Mouse (Mus musculus) right cerebral cortex, postnatal 4 days (tissue): ENCODE measurements around the gene Tnni3k.
"Not testable (repeated sequence)": the region's sequence is repeated elsewhere in the genome, so short reads cannot be mapped to it uniquely, and the experiment has no call there.

ENCODE experiments used
- DNase-seq: peaks from one replicate; pipeline ENCODE4 v3.0.0-alpha.2; 2022

Tnni3k gene

DNA sequence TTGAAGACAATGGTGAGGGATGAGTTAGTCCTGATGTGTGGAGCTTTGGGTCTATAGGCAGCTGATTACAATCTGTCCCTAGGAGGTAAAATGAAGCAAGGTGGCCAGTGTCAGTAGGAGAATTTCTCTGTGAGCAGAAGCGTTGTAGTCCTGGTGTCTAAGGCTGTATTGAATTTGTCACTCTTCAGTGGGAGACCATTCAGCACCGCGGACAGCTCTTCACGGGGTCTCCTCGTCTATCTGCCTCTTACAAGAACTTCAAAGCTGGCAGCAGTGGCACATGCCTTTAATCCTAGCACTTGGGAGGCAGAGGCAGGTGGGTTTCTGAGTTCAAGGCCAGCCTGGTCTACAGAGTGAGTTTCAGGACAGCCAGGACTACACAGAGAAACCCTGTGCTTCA lies 235.5 kb downstream of the Tnni3k start:
- not testable (repeated sequence) for DNase-seq

GRCm38 (mm10) chr3:154817732-154818131 lies 237.5 kb downstream of the Tnni3k start:
- DNase-seq, result peak; percentile 86

GRCm38 (mm10) chr3:154816801-154817625 lies 238.2 kb downstream of the Tnni3k start:
- DNase-seq, result peak; percentile 48

DNA sequence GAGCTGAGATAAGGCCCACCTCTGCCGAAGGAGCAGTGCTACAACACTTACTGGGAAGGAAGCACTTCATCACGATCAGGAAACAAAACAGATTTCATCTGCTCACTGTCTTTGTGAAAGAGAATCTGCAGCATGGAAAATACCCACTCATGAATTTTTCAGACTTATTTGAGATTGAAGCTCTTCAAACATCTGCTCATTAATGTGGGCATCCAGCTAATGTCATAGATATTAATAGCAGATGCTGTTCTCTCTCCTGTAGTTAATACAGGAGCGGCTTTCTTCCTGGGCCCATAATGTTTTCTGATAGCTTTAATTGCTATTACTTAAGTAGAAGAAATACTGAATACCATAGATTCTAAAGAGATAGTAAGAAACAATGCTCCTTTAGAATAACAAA lies 239.0 kb downstream of the Tnni3k start:
- no peak for DNase-seq

GRCm38 (mm10) chr3:154815606-154816005 lies 239.6 kb downstream of the Tnni3k start:
- no peak for DNase-seq

- no peak for DNase-seq
Observed at GRCm38 (mm10) chr3:154812893-154813292, 242.3 kb downstream of the Tnni3k start.

DNA sequence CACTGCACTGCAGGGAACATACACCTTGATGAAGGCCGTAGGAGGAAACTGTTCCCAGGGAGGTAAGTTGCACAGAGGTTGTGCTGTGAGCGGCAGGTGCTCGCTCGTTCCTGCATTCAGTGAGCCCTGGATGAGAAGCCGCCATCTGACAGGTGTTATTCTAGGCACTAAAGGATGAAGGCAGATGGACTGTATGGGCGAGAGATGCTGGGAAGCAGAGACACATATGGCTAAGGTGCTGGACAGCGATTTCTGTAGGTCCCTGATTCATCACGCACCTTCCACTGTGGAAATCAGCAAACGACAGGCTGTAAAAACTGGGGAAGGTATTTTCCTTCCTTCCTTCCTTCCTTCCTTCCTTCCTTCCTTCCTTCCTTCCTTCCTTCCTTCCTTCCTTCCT lies 243.4 kb downstream of the Tnni3k start:
- no peak for DNase-seq

DNA sequence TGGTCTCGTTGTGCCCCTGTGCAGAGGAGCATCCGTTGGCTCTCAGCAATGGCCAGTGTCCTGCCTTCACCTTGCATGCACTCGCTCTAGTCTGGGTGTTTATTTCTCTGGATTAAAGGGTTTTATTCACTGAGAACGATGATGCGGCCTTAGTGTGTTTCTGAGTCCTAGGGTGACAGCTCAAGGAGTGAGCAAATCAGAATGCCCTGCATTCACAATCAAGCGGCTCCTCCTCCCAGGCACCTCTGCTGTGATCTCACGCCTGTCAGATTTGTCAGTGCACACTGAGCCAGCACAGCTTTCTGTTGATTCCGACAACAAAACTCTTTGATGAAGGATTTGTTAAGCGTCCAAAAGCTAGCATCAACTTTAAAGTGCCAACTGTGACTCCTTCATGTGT lies 243.9 kb downstream of the Tnni3k start:
- no peak for DNase-seq

- DNase-seq, result no peak
Observed at GRCm38 (mm10) chr3:154810273-154810870, 244.8 kb downstream of the Tnni3k start.

DNA sequence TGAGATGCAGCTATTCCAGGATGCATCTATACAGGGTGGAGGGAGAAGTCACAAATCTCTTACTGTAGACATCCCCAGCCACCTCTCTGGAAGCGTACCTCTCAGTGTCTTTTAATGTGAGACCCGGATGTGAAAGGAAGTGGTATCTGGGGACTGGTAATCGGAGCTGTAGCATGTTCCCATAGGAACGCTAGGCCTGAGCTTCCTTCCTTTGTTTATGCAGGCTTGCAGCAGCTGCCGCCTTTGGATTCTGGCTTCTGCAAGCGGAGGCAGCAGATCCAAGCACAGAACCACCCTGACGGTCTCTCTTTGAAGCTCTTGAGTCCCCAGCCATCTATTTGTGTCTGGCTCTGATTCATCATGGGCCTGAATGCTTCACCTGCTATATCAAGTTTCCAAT lies 248.6 kb downstream of the Tnni3k start:
- DNase-seq, result peak; percentile 40

DNA sequence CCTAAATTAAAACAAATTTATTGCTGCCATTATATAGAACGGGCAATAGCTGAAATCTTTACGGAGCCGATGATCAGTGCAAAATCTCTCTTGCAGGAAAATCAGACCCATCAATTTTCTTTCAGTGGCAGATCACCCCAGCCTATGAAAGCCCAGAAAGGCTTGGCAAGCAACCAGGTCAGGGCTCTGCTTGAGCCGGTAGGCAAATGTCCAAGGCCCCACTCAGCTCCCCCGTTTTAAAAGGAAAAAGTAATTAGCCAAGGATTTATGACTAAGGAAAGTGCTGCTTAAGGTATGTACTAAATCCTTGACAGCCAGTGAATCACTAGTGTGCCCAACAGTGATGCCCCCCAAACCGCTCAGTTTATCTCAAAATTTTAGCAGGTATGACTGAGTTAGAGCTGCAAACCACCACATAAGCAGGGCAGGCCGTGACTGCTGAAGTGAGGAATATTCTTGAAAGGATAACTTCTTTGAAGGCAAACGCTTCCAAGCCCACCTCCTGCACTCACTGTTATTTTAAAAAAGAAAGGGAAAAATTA lies 254.2 kb downstream of the Tnni3k start:
- DNase-seq, result no peak

DNA sequence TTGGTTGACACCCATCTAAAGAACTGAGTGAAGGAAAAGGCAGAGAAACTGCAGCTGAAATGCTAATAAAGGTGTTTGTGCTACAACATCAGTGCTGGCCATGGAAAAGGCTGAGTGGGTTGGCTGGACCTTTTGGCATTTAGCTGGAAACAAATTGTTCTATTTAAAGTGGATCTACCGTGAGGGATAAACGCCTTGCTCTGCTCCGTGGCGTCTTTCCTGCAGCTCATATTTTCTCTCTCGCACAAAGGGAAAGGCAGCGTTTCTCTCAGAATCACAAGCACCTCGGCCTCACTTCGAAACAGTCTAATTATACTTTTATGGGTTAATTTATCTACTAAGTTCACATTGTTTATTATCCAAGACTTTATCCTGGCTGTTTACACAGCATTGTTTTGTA lies 254.8 kb downstream of the Tnni3k start:
- DNase-seq, result no peak

GRCm38 (mm10) chr3:154798806-154799205 lies 256.4 kb downstream of the Tnni3k start:
- DNase-seq, result no peak

GRCm38 (mm10) chr3:154793571-154793970 lies 261.6 kb downstream of the Tnni3k start:
- DNase-seq, result no peak

GRCm38 (mm10) chr3:154787611-154788010 lies 267.6 kb downstream of the Tnni3k start:
- no peak for DNase-seq

DNA sequence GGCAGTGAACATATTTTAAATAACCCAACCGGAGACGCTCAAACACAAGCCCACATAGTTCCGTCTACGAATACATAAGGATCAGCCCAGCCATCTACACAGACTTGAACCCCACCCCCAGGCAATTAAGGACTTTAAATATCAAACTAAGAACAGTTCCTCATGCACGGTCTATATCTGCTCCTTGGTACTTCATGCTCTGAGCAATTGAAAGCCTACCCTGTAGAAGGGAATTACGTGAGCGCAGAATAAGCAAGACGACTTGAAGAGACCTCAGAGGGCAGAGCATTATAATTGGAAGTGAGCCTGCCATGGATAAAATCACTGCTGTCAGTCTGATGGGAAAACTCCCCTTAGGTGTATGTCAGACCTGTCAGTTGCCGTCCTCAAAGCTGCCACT lies 268.9 kb downstream of the Tnni3k start:
- no peak for DNase-seq

DNA sequence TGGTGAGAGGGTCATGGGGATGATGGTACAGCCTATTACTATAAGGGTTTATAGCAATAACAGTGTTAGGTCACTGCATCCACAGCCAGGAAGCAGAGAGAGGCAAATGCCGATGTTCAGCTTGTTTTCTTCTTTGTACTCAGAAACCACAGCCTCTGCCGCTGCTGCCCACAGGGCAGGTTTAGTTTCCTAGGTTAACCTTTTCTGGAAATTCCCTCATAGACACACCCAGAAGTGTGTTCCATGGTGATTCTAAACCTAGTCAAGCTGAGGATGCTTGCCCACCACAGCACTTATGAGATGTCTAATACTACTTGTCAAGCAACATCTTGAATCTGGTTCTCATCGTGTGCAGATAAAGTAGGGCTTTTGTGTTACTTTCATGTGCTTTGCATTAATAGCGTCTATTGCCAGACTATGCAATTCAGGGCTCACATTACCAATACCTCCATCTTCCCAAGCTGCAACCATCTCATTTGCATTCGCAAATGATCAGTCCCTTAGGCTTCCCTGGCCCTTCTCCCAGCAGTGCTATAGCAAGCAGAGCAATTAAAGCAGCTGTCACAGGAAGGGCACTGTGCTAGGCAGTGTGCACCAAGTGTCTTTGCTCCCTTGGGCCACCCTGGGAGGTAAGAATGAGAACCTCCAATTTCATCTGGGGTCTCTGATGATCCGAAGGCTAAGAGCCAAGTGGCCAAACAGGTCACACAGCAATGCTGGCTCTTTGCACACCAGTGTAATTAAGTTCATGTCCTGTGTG lies 276.2 kb downstream of the Tnni3k start:
- no peak for DNase-seq

DNA sequence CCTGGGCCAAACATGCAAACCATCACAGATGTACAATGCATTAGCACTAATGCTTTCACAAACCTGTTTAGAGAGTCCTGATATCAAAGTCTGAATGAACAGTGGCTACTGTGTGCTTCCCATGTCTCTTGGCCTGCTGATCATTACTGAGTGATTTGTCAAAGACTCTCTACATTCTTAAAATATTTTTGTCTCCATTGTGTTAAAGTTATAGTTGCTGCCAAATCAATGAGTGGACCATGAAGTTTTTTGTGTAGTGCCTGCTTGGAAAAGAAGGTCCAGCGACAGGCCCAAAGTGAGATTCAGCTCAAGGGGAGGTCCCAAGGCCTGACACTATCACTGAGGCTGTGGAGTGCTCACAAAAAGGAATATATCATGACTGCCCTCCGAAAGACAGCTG lies 283.6 kb downstream of the Tnni3k start:
- DNase-seq, result no peak

GRCm38 (mm10) chr3:154766321-154766720 lies 288.9 kb downstream of the Tnni3k start:
- no peak for DNase-seq

DNA sequence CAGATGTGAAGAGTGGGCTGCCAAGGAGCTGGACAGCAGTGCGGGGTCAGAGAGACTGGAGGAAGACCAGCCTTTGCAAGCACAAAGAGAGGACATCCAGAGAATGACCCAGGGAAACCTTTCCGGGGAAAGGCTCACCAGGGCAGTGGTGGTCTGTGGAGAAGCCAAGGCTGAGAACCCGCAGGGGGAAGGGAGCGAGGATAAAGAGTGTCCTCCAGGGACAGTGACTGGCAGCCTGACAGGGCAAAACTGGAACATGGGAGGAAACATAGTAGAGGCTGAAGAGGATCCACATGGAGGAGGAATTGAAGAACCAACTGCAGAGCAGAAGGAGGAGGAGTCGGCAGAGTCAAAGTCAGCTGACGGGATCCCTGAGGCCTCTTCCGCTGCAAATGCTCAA lies 291.1 kb downstream of the Tnni3k start:
- no peak for DNase-seq

DNA sequence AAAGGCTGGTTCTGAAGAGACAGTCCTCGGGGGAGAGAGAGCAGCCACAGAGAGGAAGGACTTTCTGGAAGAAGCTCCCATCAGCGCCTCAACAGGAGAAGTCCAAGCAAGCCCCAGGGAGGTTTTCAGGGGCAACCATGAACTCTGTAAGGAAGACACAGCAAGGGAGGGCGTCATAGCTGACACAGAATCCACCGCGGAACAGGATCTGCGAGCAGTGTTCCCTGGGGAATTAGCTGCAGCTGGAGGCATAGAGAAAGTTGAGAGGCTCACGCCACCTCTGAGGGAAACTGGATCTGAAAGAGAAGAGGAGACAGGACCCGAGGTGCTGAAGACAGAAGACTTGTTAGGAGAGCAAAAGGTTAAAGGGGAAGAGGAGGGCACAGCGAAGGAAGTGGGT lies 291.8 kb downstream of the Tnni3k start:
- no peak for DNase-seq

GRCm38 (mm10) chr3:154761108-154761507 lies 294.1 kb downstream of the Tnni3k start:
- DNase-seq, result no peak

- no peak for DNase-seq
Observed at GRCm38 (mm10) chr3:154758089-154758488, 297.1 kb downstream of the Tnni3k start.

- no peak for DNase-seq
Observed at GRCm38 (mm10) chr3:154755225-154755624, 300.0 kb downstream of the Tnni3k start.
